Mouse (Mus musculus): ENCODE results near the gene Gm6902. TPM values are rescaled to one million over a fixed set of nuclear protein-coding genes. Genes with fewer than 3 reads are reported as not detected.
"Not testable (repeated sequence)": the region's sequence is repeated elsewhere in the genome, so short reads cannot be mapped to it uniquely, and the experiment has no call there.

Gm6902 gene
- not detected in 2 replicates for polyA plus RNA-seq (2015; fragmentation: Nextera tagmentation; extraction: Ambion mirVana)

- DNase-seq (ENCODE audit: low spot score) = not testable (repeated sequence)
Measured at GRCm38 (mm10) chr7:23278800-23279199, at the start of gene Gm6902. Gm6902 (minus strand) TSS chr7:23278900.

- not testable (repeated sequence) for DNase-seq (ENCODE audit: low spot score)
Measured at GRCm38 (mm10) chr7:23300892-23301291, 22.2 kb upstream of the Gm6902 start, which contains the start of gene Nlrp4e. Nlrp4e (plus strand) TSS chr7:23301192.

GRCm38 (mm10) chr7:23251582-23251981, 27.1 kb downstream of the Gm6902 start, which contains the start of gene Vmn1r166:
Vmn1r166 (minus strand) TSS chr7:23251682.
- not testable (repeated sequence) for DNase-seq (ENCODE audit: low spot score)

Other genes with a start within 250 kb of the Gm6902 start
- not detected in 2 replicates for gene Vmn1r163, start 223.4 kb downstream of the Gm6902 start, polyA plus RNA-seq (2015; fragmentation: Nextera tagmentation; extraction: Ambion mirVana)
- gene Gm8720, start 211.4 kb downstream of the Gm6902 start, polyA plus RNA-seq (2015; fragmentation: Nextera tagmentation; extraction: Ambion mirVana) = not detected in 2 replicates
- gene Gm10662, start 134.4 kb downstream of the Gm6902 start, polyA plus RNA-seq (2015; fragmentation: Nextera tagmentation; extraction: Ambion mirVana) = not detected in 2 replicates
- not detected in 2 replicates for gene Vmn1r165, start 61.6 kb downstream of the Gm6902 start, polyA plus RNA-seq (2015; fragmentation: Nextera tagmentation; extraction: Ambion mirVana)
- gene Vmn1r166, start 27.2 kb downstream of the Gm6902 start, polyA plus RNA-seq (2015; fragmentation: Nextera tagmentation; extraction: Ambion mirVana) = not detected in 2 replicates
- not detected in 2 replicates for gene Nlrp4e, start 22.3 kb upstream of the Gm6902 start, polyA plus RNA-seq (2015; fragmentation: Nextera tagmentation; extraction: Ambion mirVana)
- gene Nlrp5, start 107.0 kb upstream of the Gm6902 start, polyA plus RNA-seq (2015; fragmentation: Nextera tagmentation; extraction: Ambion mirVana) = not detected in 2 replicates
- gene Vmn1r167, start 228.3 kb upstream of the Gm6902 start, polyA plus RNA-seq (2015; fragmentation: Nextera tagmentation; extraction: Ambion mirVana) = not detected in 2 replicates

Data from thymus, postnatal 0 days (tissue).